Mouse (Mus musculus): ENCODE measurements around the gene Ptges.

GRCm38 (mm10) chr2:30846236-30846635 is 83.4 kb downstream of the Ptges start:
- TF ChIP-seq CTCF (IDR thresholded peaks at IDR 0.05; ENCODE audit: low read depth, low read length) (no peak), GATA1 (IDR thresholded peaks at IDR 0.05; ENCODE audit: borderline replicate concordance, low read length) (no peak)
